Mouse (Mus musculus) bone marrow macrophage, adult 2 months (primary cell): ENCODE data around the gene Pde11a. TPM values are rescaled to one million over a fixed set of nuclear protein-coding genes. Genes with fewer than 3 reads are reported as not detected.

Experiments used
- H3K27ac ChIP-seq: 2 replicates; pipeline ENCODE4 v1.5.1; 2012; ENCODE audit warnings: low read depth, low read length; ENCODE audit not compliant: insufficient read depth
- H3K4me1 ChIP-seq: 2 replicates; pipeline ENCODE4 v1.6.1; 2012; ENCODE audit warnings: low read length; ENCODE audit not compliant: control insufficient read depth, insufficient read depth
- H3K4me3 ChIP-seq: 2 replicates; pipeline ENCODE4 v1.5.1; 2012; ENCODE audit warnings: mild to moderate bottlenecking, low read length, moderate library complexity; ENCODE audit not compliant: insufficient read depth
- CTCF ChIP-seq: IDR thresholded peaks from 2 replicates; pipeline ENCODE4 v1.5.1; 2012; ENCODE audit warnings: low read depth, mild to moderate bottlenecking, low read length, moderate library complexity
- POLR2A ChIP-seq: IDR thresholded peaks from 2 replicates; pipeline ENCODE4 v1.6.1; 2012; ENCODE audit warnings: mild to moderate bottlenecking, low read depth, low read length, borderline replicate concordance
- polyA plus RNA-seq: library from polyadenylated mRNA; stranded (reverse); fragments of >200 nt; gene quantifications from 2 replicates; pipeline ENCODE4 v1.2.4, GENCODE M21; 2012; ENCODE audit not compliant: missing spikeins, insufficient read depth, insufficient read length

Pde11a gene
- polyA plus RNA-seq, 1 experiment = not detected

GRCm38 (mm10) chr2:76101889-76102602 lies 236.5 kb downstream of the Pde11a start:
- Histone ChIP-seq H3K4me3 (no peak overlapping the region), H3K27ac (no peak overlapping the region), H3K4me1 (no peaks in the 10 kb centered on the region)
- no peak for TF ChIP-seq POLR2A
- no peak for TF ChIP-seq CTCF

DNA sequence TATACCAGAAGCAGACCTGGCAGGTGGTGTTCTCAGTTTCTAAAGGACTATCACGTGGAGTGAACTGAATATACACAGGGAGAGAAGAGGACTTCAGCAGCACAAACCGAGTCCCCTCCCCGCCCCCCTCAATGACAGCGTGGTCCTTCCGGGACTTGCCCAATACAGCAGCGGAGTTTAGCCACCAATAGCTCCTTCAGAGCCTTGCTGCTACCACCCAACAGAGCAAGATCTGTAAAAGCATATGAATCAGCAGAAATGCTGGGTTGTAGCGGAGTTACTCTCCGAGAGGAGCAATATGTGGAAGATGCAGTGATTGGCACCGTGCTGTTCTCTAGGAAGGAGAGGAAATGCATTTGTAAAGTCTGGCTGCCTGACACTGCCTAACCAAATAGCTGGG lies 238.0 kb downstream of the Pde11a start:
- no peak for TF ChIP-seq CTCF
- no peak for TF ChIP-seq POLR2A
- H3K4me3 ChIP-seq = no peak overlapping the region
- H3K4me1 ChIP-seq = no peaks in the 10 kb centered on the region
- H3K27ac ChIP-seq = no peak overlapping the region

- TF ChIP-seq POLR2A = no peak
- TF ChIP-seq CTCF = no peak
- Histone ChIP-seq H3K4me1 (no peaks in the 10 kb centered on the region), H3K27ac (no peak overlapping the region), H3K4me3 (no peak overlapping the region)
Measured at GRCm38 (mm10) chr2:76099726-76100347, 238.7 kb downstream of the Pde11a start.

GRCm38 (mm10) chr2:76098381-76098780 lies 240.2 kb downstream of the Pde11a start:
- TF ChIP-seq POLR2A = no peak
- no peak for TF ChIP-seq CTCF

GRCm38 (mm10) chr2:76097847-76098246 lies 240.7 kb downstream of the Pde11a start:
- TF ChIP-seq POLR2A (no peak), CTCF (no peak)
- Histone ChIP-seq H3K4me1 (peaks cover 3% of the 10 kb centered on the region; the same call in 1 of the 2 replicates), H3K27ac (no peak overlapping the region), H3K4me3 (no peak overlapping the region)

More at GRCm38 (mm10) chr2:76098381-76098780, 240.2 kb downstream of the Pde11a start:
- Histone ChIP-seq H3K4me3 (no peak overlapping the region), H3K27ac (no peak overlapping the region), H3K4me1 (peaks cover 3% of the 10 kb centered on the region; the same call in 1 of the 2 replicates)

DNA sequence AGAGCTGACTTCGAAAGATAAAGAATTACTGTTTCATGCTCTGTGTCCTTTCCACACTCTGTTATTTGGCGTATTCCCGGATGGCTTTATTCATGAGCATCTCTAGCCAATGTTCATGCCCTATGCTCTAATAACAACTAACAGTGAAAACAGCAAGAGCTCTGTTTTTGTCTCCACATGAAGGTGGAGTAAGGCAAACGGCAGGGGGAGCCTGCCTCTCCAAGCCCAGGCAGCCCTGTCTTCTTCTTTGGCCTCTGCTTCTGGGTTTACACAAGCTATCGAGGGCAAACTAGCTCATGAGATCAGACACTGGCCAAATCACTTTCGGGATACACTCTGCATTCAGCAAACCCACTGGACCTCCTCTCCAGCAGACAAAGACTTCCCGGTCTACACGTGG lies 241.3 kb downstream of the Pde11a start:
- TF ChIP-seq CTCF = no peak
- TF ChIP-seq POLR2A = no peak
- H3K27ac ChIP-seq = no peak overlapping the region
- peaks cover 3% of the 10 kb centered on the region; the same call in 1 of the 2 replicates for H3K4me1 ChIP-seq
- H3K4me3 ChIP-seq = no peak overlapping the region

- no peak for TF ChIP-seq POLR2A
- TF ChIP-seq CTCF = no peak
- peaks cover 3% of the 10 kb centered on the region; the same call in 1 of the 2 replicates for H3K4me1 ChIP-seq
- no peak overlapping the region for H3K27ac ChIP-seq
- no peak overlapping the region for H3K4me3 ChIP-seq
Measured at GRCm38 (mm10) chr2:76095861-76096260, 242.7 kb downstream of the Pde11a start.

GRCm38 (mm10) chr2:76090506-76090905 lies 248.1 kb downstream of the Pde11a start:
- H3K4me3 ChIP-seq = no peak overlapping the region
- H3K4me1 ChIP-seq = peaks cover 7% of the 10 kb centered on the region
- no peak overlapping the region for H3K27ac ChIP-seq
- TF ChIP-seq POLR2A (no peak), CTCF (no peak)

- Histone ChIP-seq H3K4me3 (no peak overlapping the region), H3K4me1 (peaks cover 4% of the 10 kb centered on the region), H3K27ac (no peak overlapping the region)
- TF ChIP-seq POLR2A (no peak), CTCF (no peak)
Measured at GRCm38 (mm10) chr2:76088844-76089243, 249.7 kb downstream of the Pde11a start.

GRCm38 (mm10) chr2:76088413-76088812 lies 250.2 kb downstream of the Pde11a start:
- no peak overlapping the region for H3K27ac ChIP-seq
- H3K4me1 ChIP-seq = peaks cover 4% of the 10 kb centered on the region
- TF ChIP-seq CTCF (no peak), POLR2A (no peak)
- H3K4me3 ChIP-seq = no peak overlapping the region

GRCm38 (mm10) chr2:76087170-76087569 lies 251.4 kb downstream of the Pde11a start:
- TF ChIP-seq CTCF = no peak
- no peak for TF ChIP-seq POLR2A
- H3K4me3 ChIP-seq = no peak overlapping the region
- no peak overlapping the region for H3K27ac ChIP-seq
- H3K4me1 ChIP-seq = peaks cover 4% of the 10 kb centered on the region
